Comparison of ENCODE assay signal across 8 mouse cellular contexts in the genomic region with DNA sequence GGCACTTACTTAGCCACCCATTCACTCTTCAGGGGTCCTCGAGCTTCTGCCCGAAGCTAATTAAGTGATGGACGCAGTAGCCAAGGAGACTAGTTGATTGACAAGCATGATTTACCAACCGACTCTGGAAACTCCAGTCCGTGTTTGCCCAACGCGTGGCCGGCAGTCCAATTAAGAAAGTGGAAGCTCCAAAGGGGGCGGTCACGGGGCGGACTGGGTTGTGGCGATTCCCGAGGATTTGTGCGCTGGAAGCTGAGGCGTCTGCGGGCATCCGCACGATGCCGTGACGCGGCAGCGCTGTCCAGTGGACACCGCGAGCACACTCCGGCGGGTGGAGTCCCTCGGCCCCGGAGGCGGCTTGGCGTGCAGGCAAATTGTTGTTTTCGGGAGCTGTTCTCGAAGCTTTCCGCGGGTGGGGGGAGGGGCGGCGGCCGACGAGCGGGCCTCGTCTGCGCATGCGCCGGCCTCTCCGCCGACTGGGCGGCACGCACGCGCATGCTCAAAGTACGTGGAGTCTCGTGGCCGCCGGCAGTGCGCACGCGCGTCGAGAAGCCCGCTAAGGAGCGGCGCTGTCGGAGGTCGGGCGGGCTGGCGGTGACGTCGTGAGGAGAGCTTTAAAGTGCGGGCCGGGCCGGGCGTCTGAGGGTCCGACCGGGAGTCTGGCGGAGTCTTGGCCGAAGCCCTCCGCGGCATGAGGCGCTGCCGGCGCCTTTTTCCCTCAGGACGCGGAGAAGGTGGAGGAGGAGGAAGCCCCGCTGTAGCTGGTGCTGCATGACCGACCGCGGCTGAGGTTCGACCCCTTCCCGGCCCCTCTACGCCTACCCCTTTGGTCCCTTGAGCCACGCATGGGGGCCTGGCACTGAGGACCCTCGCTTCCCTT. TPM values are rescaled to one million over a fixed set of nuclear protein-coding genes. Genes with fewer than 3 reads are reported as not detected.
DNase-seq lines count a peak whose midpoint lies in the region; ATAC-seq and TF ChIP-seq lines count a peak whose summit lies in the region.

No protein-coding gene starts in this region.

- peaks cover 49% of the 10 kb centered on the region for H3K4me1 ChIP-seq in hindbrain, embryonic 13.5 days (replicated peaks)

- peak; percentile 93 for DNase-seq in Patski (ENCODE audit: low read depth, low spot score)
- DNase-seq in cerebellum, postnatal 14 days, result peak; percentile 97 to 98
- DNase-seq in frontal cortex, postnatal 14 days (ENCODE audit: low spot score in 2 of 2), result peak; percentile 97
- DNase-seq in layer of hippocampus, postnatal 25 days (ENCODE audit: extremely low spot score in 1 of 2, low spot score in 1 of 2), result peak; percentile 89 to 94
- peak; percentile 98 for DNase-seq in lung, postnatal 25 days (ENCODE audit: low spot score)
- peak; percentile 97 for DNase-seq in retina, embryonic 14.5 days (ENCODE audit: low spot score)
- DNase-seq in thymus, postnatal 4 days, result peak; percentile 97

- H3K9ac ChIP-seq in hindbrain, embryonic 13.5 days, result peak overlapping the region; percentile 92

- WGBS in hindbrain, embryonic 13.5 days, result under 1% methylated on average over 91 of the region's 91 CpGs

- H3K4me3 ChIP-seq in hindbrain, embryonic 13.5 days, result peak overlapping the region; percentile 96

- TF ChIP-seq CTCF in Patski (IDR thresholded peaks at IDR 0.05), result no peak

- H3K27ac ChIP-seq in hindbrain, embryonic 13.5 days, result peak overlapping the region; percentile 99

- no peaks in the 10 kb centered on the region for H3K9me3 ChIP-seq in hindbrain, embryonic 13.5 days

- peaks cover 2% of the 10 kb centered on the region; the same call in 1 of the 2 replicates for H3K36me3 ChIP-seq in hindbrain, embryonic 13.5 days

- ATAC-seq in Patski, result peak; percentile 68
- ATAC-seq in hindbrain, embryonic 13.5 days (ENCODE audit: low FRiP score), result peak; percentile 92

- in situ Hi-C loops in Patski (cut with MboI; ENCODE audit: low pct_unique_long_range_greater_than_20kb), result no loop called here

- H3K27me3 ChIP-seq in Patski, result no peaks in the 10 kb centered on the region
- no peaks in the 10 kb centered on the region for H3K27me3 ChIP-seq in hindbrain, embryonic 13.5 days

- CTCF ChIA-PET in Patski (lab: Charles Lee), result interaction anchor here (3.0 kb wide), 1 partner anchor 11 kb away, joined by 12 read pairs; no protein-coding TSS in a partner anchor

- POLR2A ChIA-PET in Patski (lab: Charles Lee), result interaction anchor here (0.6 to 1.6 kb wide), 11 partner anchors 10 to 333 kb away, joined by 3 to 7 read pairs (median 3); a partner anchor contains a TSS

- H3K4me2 ChIP-seq in hindbrain, embryonic 13.5 days, result peak overlapping the region; percentile 100

RNA-seq across cellular contexts. Expression of a gene that starts 1.5 kb away (rescaled TPM):
- polyA plus RNA-seq in Patski (2021), result 76.8 TPM
- polyA plus RNA-seq in hindbrain, embryonic 13.5 days (2015; fragmentation: Nextera tagmentation; extraction: Ambion mirVana), result 23.5 and 24.9 TPM in 2 replicates
- total RNA-seq in layer of hippocampus, postnatal 25 days (2021), result 10 to 100 TPM; 49.7 to 54.1 TPM

Comparison
In these comparisons a context has a peak if more than half of its experiments do, and no peak if none do; other contexts are left out.
1. Peak in every context shown above with its lines: DNase-seq, ATAC-seq, H3K4me3 ChIP-seq and H3K27ac ChIP-seq.